Mouse (Mus musculus): ENCODE results near the gene Slc35d1. TPM values are rescaled to one million over a fixed set of nuclear protein-coding genes. Genes with fewer than 3 reads are reported as not detected.

Slc35d1 gene
- total and polyA plus RNA-seq, 3 experiments: 6.0 to 11.5 (median 8.7) TPM

DNA sequence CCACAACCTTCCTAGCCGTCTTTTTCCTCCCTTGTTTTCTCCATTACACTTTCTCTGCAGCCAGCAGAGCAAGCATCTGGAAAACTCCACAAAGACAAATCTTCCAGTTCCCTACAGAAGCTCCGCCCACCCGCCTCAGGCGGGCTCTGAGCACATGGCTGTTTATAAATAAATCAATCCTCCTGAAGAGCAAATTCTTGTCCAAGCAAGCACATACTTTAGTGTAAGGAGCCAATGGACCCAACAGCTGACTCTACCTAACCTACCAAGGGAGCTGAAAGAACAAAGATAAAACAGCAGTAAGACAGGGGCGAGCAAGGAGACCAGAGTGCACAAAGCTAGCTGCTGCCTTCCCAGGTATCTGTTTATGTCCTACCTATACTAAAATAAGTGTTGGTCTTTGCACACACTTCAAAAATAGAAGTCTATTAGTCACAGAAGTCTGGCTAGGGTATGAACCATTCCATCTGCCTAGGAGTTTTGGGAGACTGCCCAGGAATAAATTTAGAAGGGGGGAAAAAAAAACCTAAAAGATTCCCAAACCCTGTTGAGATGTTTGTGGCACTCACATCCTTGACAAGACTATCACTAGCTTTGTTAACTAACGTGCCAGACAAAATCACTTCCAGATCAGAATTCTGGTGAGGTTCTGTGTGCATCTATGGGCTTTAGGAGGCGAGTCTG lies 36.2 kb downstream of the Slc35d1 start:
- no peak overlapping the region for H3K4me3 ChIP-seq (replicated peaks in 1 of 3; ENCODE audit: low read depth in 2 of 3, low read length in 2 of 3, poor library complexity in 1 of 3)
- dilution Hi-C loops (cut with MboI; ENCODE audit: extremely low pct_ligation_motif_present, extremely low pct_unique_long_range_greater_than_20kb, low sequenced_read_pairs): no loop called here
- no peak overlapping the region for H3K4me2 ChIP-seq (ENCODE audit: insufficient read depth, low read depth, poor library complexity, severe bottlenecking)
- H3K9ac ChIP-seq (ENCODE audit: insufficient read depth, low read depth): no peak overlapping the region
- H3K36me3 ChIP-seq (replicated peaks in 1 of 2; ENCODE audit: control insufficient read depth in 1 of 2, insufficient read depth in 1 of 2, low read length in 1 of 2): peaks cover 29 to 80% of the 10 kb centered on the region in 2 experiments
- no peak overlapping the region for H3K27ac ChIP-seq (ENCODE audit: insufficient read depth, low read depth)
- no peaks in the 10 kb centered on the region for H3K27me3 ChIP-seq (replicated peaks)
- in situ Hi-C loops (cut with MboI; ENCODE audit: low pct_ligation_motif_present, low pct_unique_long_range_greater_than_20kb, low sequenced_read_pairs): no loop called here
- DNase-seq (ENCODE audit: extremely low read depth): no peak
- H3K9me3 ChIP-seq (replicated peaks; ENCODE audit: low read length): no peaks in the 10 kb centered on the region
- TF ChIP-seq GABPA (IDR thresholded peaks at IDR 0.05; ENCODE audit: insufficient replicate concordance, low read depth, low read length) (no peak), RAD21 (IDR thresholded peaks at IDR 0.05; ENCODE audit: low read depth, low read length) (no peak), MEF2A (IDR thresholded peaks at IDR 0.05; ENCODE audit: borderline replicate concordance, low read depth, low read length) (no peak)
- peaks cover 0 to 21% of the 10 kb centered on the region in 2 experiments; a peak in 2 of 4 replicates for H3K4me1 ChIP-seq (ENCODE audit: control insufficient read depth in 1 of 2, insufficient read depth in 2 of 2)
- H3K79me2 ChIP-seq (replicated peaks; ENCODE audit: control insufficient read depth, extremely low read depth, insufficient read depth, poor library complexity, severe bottlenecking): no peaks in the 10 kb centered on the region

DNA sequence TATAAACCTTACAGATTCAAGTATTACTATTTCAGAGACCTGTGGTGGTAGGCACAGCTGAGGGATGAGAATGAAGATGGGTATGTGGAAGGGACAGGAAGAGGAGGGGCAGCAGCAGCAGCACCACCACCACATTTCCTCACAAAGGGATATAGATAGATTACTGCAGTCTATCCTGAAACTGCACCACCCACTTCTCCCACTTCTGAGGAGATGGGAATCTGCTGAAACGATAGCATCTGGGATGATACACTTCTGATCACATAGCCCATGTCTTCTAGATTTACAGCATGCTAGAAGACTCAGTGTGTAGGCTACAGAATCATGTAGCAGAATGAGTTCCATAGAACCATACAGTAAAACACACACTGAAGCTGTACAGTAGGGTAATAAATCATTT lies 37.3 kb downstream of the Slc35d1 start:
- no peak for TF ChIP-seq BHLHE40 (IDR thresholded peaks at IDR 0.05; ENCODE audit: low read depth, low read length)
- dilution Hi-C loops (cut with MboI; ENCODE audit: extremely low pct_ligation_motif_present, extremely low pct_unique_long_range_greater_than_20kb, low sequenced_read_pairs) (no loop called here), in situ Hi-C loops (cut with MboI; ENCODE audit: low pct_ligation_motif_present, low pct_unique_long_range_greater_than_20kb, low sequenced_read_pairs) (no loop called here)
- Histone ChIP-seq H3K27me3 (replicated peaks) (no peaks in the 10 kb centered on the region), H3K27ac (ENCODE audit: insufficient read depth, low read depth) (no peak overlapping the region), H3K4me1 (ENCODE audit: control insufficient read depth in 1 of 2, insufficient read depth in 2 of 2) (peaks cover 0 to 21% of the 10 kb centered on the region in 2 experiments; a peak in 2 of 4 replicates), H3K4me2 (ENCODE audit: insufficient read depth, low read depth, poor library complexity, severe bottlenecking) (no peak overlapping the region), H3K9me3 (replicated peaks; ENCODE audit: low read length) (no peaks in the 10 kb centered on the region), H3K4me3 (replicated peaks in 1 of 3; ENCODE audit: low read depth in 2 of 3, low read length in 2 of 3, poor library complexity in 1 of 3) (no peak overlapping the region), H3K9ac (ENCODE audit: insufficient read depth, low read depth) (no peak overlapping the region), H3K79me2 (replicated peaks; ENCODE audit: control insufficient read depth, extremely low read depth, insufficient read depth, poor library complexity, severe bottlenecking) (no peaks in the 10 kb centered on the region), H3K36me3 (replicated peaks in 1 of 2; ENCODE audit: control insufficient read depth in 1 of 2, insufficient read depth in 1 of 2, low read length in 1 of 2) (peaks cover 25 to 78% of the 10 kb centered on the region in 2 experiments)
- no peak for DNase-seq (ENCODE audit: extremely low read depth)

GRCm38 (mm10) chr4:103174001-103174400 lies 41.0 kb downstream of the Slc35d1 start:
- DNase-seq (ENCODE audit: extremely low read depth): no peak

More at GRCm38 (mm10) chr4:103174001-103174400, 41.0 kb downstream of the Slc35d1 start:
- dilution Hi-C loops (cut with MboI; ENCODE audit: extremely low pct_ligation_motif_present, extremely low pct_unique_long_range_greater_than_20kb, low sequenced_read_pairs): no loop called here
- in situ Hi-C loops (cut with MboI; ENCODE audit: low pct_ligation_motif_present, low pct_unique_long_range_greater_than_20kb, low sequenced_read_pairs): no loop called here
- Histone ChIP-seq H3K27me3 (replicated peaks) (no peaks in the 10 kb centered on the region), H3K9ac (ENCODE audit: insufficient read depth, low read depth) (no peak overlapping the region), H3K4me2 (ENCODE audit: insufficient read depth, low read depth, poor library complexity, severe bottlenecking) (no peak overlapping the region), H3K36me3 (replicated peaks in 1 of 2; ENCODE audit: control insufficient read depth in 1 of 2, insufficient read depth in 1 of 2, low read length in 1 of 2) (peaks cover 35 to 72% of the 10 kb centered on the region in 2 experiments), H3K79me2 (replicated peaks; ENCODE audit: control insufficient read depth, extremely low read depth, insufficient read depth, poor library complexity, severe bottlenecking) (no peaks in the 10 kb centered on the region), H3K27ac (ENCODE audit: insufficient read depth, low read depth) (no peak overlapping the region), H3K4me1 (ENCODE audit: control insufficient read depth in 1 of 2, insufficient read depth in 2 of 2) (peaks cover 0 to 15% of the 10 kb centered on the region in 2 experiments; a peak in 2 of 4 replicates), H3K9me3 (replicated peaks; ENCODE audit: low read length) (peaks cover 3% of the 10 kb centered on the region), H3K4me3 (replicated peaks in 1 of 3; ENCODE audit: low read depth in 2 of 3, low read length in 2 of 3, poor library complexity in 1 of 3) (no peak overlapping the region)
- TF ChIP-seq MEF2A (IDR thresholded peaks at IDR 0.05; ENCODE audit: borderline replicate concordance, low read depth, low read length): no peak
- TF ChIP-seq CHD1 (IDR thresholded peaks at IDR 0.05; ENCODE audit: low read depth, low read length): no peak
- no peak for TF ChIP-seq HCFC1 (IDR thresholded peaks at IDR 0.05; ENCODE audit: low read depth, low read length)
- TF ChIP-seq ZNF384 (IDR thresholded peaks at IDR 0.05; ENCODE audit: low read depth, low read length): no peak
- TF ChIP-seq MAFK (IDR thresholded peaks at IDR 0.05; ENCODE audit: insufficient replicate concordance, low read length): no peak
- TF ChIP-seq RCOR1 (conservative IDR thresholded peaks at IDR 0.05; ENCODE audit: low read depth, low read length): no peak
- TF ChIP-seq ZMIZ1 (IDR thresholded peaks at IDR 0.05; ENCODE audit: low read depth, low read length): no peak
- no peak for TF ChIP-seq NRF1 (IDR thresholded peaks at IDR 0.05; ENCODE audit: low read depth, low read length)
- TF ChIP-seq GABPA (IDR thresholded peaks at IDR 0.05; ENCODE audit: insufficient replicate concordance, low read depth, low read length): no peak
- no peak for TF ChIP-seq POLR2AphosphoS2 (IDR thresholded peaks at IDR 0.05; ENCODE audit: low read depth, low read length)
- TF ChIP-seq UBTF (IDR thresholded peaks at IDR 0.05; ENCODE audit: low read depth, low read length): no peak

Measured in CH12.LX (cell line).